Mouse (Mus musculus): Measurements from ENCODE around the gene Bpifb1.

- no peak for TF ChIP-seq CTCF (IDR thresholded peaks at IDR 0.05)
- no peak for TF ChIP-seq EP300 (IDR thresholded peaks at IDR 0.05; ENCODE audit: insufficient read depth, low read depth, low read length)
Observed at GRCm38 (mm10) chr2:154197036-154197435, 6.4 kb downstream of the Bpifb1 start.
